Mouse (Mus musculus): ENCODE data around the gene Inca1.

DNA sequence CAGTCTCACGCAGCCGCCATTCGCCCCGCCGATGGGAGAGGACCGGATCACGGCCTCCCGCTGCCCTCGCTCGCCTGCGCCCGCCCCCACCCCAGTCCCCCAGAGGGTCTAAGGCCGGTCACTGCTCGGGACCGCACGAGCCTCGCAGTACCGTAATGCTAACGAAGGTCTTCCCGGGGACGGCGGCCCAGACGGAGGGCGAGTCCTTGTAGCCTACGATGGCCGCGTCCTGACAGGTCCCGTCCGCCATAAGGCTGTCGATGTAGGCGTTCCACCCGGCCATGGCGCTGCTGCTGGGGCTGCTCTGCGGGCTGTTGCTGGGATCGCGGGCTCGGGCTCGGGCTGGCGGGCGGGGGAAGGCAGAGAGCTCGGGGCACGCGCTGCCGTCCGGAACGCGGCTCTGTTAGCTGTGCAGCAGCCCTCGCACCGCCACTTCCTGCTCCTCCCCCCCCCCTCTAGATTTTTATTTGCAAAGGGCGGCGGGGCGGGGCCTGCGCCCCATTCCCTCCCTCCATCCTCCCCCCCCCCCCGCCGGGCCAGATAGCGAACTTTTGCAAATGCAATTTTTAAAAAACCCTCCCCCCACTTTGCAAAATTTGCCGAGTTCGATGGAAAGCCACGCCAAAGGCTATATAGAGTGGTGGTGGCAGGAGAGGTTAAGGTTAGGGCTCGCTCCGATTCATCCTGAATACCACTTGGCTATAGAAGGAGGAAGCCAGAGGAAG is 45.6 kb downstream of the Inca1 start, which contains the start of gene Pfn1:
- no peak for TF ChIP-seq GATA1 (IDR thresholded peaks at IDR 0.05; ENCODE audit: borderline replicate concordance, low read length)
- TF ChIP-seq FLI1 (IDR thresholded peaks at IDR 0.05; ENCODE audit: low read length) = no peak

All from megakaryocyte, embryonic 14.5 days (primary cell).